Mouse (Mus musculus): ENCODE measurements around the gene Dnajb4. TPM values are rescaled to one million over a fixed set of nuclear protein-coding genes. Genes with fewer than 3 reads are reported as not detected.

The Dnajb4 gene
- total RNA-seq, 1 experiment, result 8.6 TPM

- Histone ChIP-seq H3K27ac (ENCODE audit: insufficient read depth, low read depth, low read length, poor library complexity, severe bottlenecking) (peak overlapping the region; percentile 93), H3K4me1 (ENCODE audit: control insufficient read depth in 2 of 2, insufficient read depth in 2 of 2, low read length in 2 of 2, poor library complexity in 1 of 2) (peaks cover 6 to 8% of the 10 kb centered on the region in 2 experiments; a peak in 3 of 4 replicates), H3K9ac (ENCODE audit: insufficient read depth, low read depth, low read length, poor library complexity, severe bottlenecking) (peak overlapping the region; percentile 100), H3K9me3 (ENCODE audit: control insufficient read depth, insufficient read depth, low read depth, low read length) (no peaks in the 10 kb centered on the region), H3K4me3 (ENCODE audit: insufficient read depth in 1 of 2, low read depth in 1 of 2, low read length in 2 of 2, poor library complexity in 1 of 2, severe bottlenecking in 1 of 2) (peak overlapping the region; percentile 81 to 98), H3K36me3 (ENCODE audit: control insufficient read depth, insufficient read depth, low read length, poor library complexity, severe bottlenecking) (peaks cover 12% of the 10 kb centered on the region)
- TF ChIP-seq ZC3H11A (IDR thresholded peaks at IDR 0.05; ENCODE audit: borderline replicate concordance, low read depth, low read length), result no peak
- DNase-seq (ENCODE audit: low read depth, low spot score), result no peak
- in situ Hi-C loops (cut with MboI; ENCODE audit: low sequenced_read_pairs in 2 of 2, unreplicated experiment in 2 of 2), result loop anchor here in 1 of 2 experiments (10.0 kb wide), 1 partner anchor 95 kb away; no protein-coding TSS in a partner anchor
Measured at GRCm38 (mm10) chr3:152209177-152209966, 730 bp downstream of the Dnajb4 start.

GRCm38 (mm10) chr3:152208096-152208885 is 1.8 kb downstream of the Dnajb4 start:
- H3K4me3 ChIP-seq (ENCODE audit: insufficient read depth in 1 of 2, low read depth in 1 of 2, low read length in 2 of 2, poor library complexity in 1 of 2, severe bottlenecking in 1 of 2), result peak overlapping the region in 1 of 2 experiments; percentile 81; a peak in 1 of 4 replicates
- in situ Hi-C loops (cut with MboI; ENCODE audit: low sequenced_read_pairs in 2 of 2, unreplicated experiment in 2 of 2), result loop anchor here in 1 of 2 experiments (10.0 kb wide), 1 partner anchor 93 kb away; no protein-coding TSS in a partner anchor

GRCm38 (mm10) chr3:152207156-152207555 is 2.9 kb downstream of the Dnajb4 start:
- H3K36me3 ChIP-seq (ENCODE audit: control insufficient read depth, insufficient read depth, low read length, poor library complexity, severe bottlenecking), result peaks cover 6% of the 10 kb centered on the region; the same call in 1 of the 2 replicates
- H3K4me3 ChIP-seq (ENCODE audit: insufficient read depth in 1 of 2, low read depth in 1 of 2, low read length in 2 of 2, poor library complexity in 1 of 2, severe bottlenecking in 1 of 2), result no peak overlapping the region
- no peaks in the 10 kb centered on the region for H3K9me3 ChIP-seq (ENCODE audit: control insufficient read depth, insufficient read depth, low read depth, low read length)
- no peak for DNase-seq (ENCODE audit: low read depth, low spot score)
- H3K4me1 ChIP-seq (ENCODE audit: control insufficient read depth in 2 of 2, insufficient read depth in 2 of 2, low read length in 2 of 2, poor library complexity in 1 of 2), result peaks cover 2 to 3% of the 10 kb centered on the region in 2 experiments; a peak in 1 of 4 replicates
- no peak overlapping the region for H3K9ac ChIP-seq (ENCODE audit: insufficient read depth, low read depth, low read length, poor library complexity, severe bottlenecking)
- in situ Hi-C loops (cut with MboI; ENCODE audit: low sequenced_read_pairs in 2 of 2, unreplicated experiment in 2 of 2), result loop anchor here in 1 of 2 experiments (10.0 kb wide), 1 partner anchor 92 kb away; no protein-coding TSS in a partner anchor
- no peak overlapping the region for H3K27ac ChIP-seq (ENCODE audit: insufficient read depth, low read depth, low read length, poor library complexity, severe bottlenecking)
- TF ChIP-seq CHD2 (IDR thresholded peaks at IDR 0.05; ENCODE audit: low read depth, low read length), result no peak
- no peak for TF ChIP-seq ZC3H11A (IDR thresholded peaks at IDR 0.05; ENCODE audit: borderline replicate concordance, low read depth, low read length)
- TF ChIP-seq ZNF384 (IDR thresholded peaks at IDR 0.05; ENCODE audit: low read depth, low read length), result no peak
- no peak for TF ChIP-seq MAFK (IDR thresholded peaks at IDR 0.05; ENCODE audit: insufficient read depth, low read depth, low read length)

More at GRCm38 (mm10) chr3:152208096-152208885, 1.8 kb downstream of the Dnajb4 start:
- no peak for DNase-seq (ENCODE audit: low read depth, low spot score)
- peaks cover 3 to 8% of the 10 kb centered on the region in 2 experiments; a peak in 3 of 4 replicates for H3K4me1 ChIP-seq (ENCODE audit: control insufficient read depth in 2 of 2, insufficient read depth in 2 of 2, low read length in 2 of 2, poor library complexity in 1 of 2)
- H3K36me3 ChIP-seq (ENCODE audit: control insufficient read depth, insufficient read depth, low read length, poor library complexity, severe bottlenecking), result peaks cover 12% of the 10 kb centered on the region
- H3K9ac ChIP-seq (ENCODE audit: insufficient read depth, low read depth, low read length, poor library complexity, severe bottlenecking), result no peak overlapping the region
- H3K27ac ChIP-seq (ENCODE audit: insufficient read depth, low read depth, low read length, poor library complexity, severe bottlenecking), result no peak overlapping the region
- no peaks in the 10 kb centered on the region for H3K9me3 ChIP-seq (ENCODE audit: control insufficient read depth, insufficient read depth, low read depth, low read length)
- no peak for TF ChIP-seq MAFK (IDR thresholded peaks at IDR 0.05; ENCODE audit: insufficient read depth, low read depth, low read length)
- no peak for TF ChIP-seq ZNF384 (IDR thresholded peaks at IDR 0.05; ENCODE audit: low read depth, low read length)
- TF ChIP-seq HCFC1 (IDR thresholded peaks at IDR 0.05; ENCODE audit: borderline replicate concordance, insufficient read depth, low read length), result no peak
- TF ChIP-seq ZC3H11A (IDR thresholded peaks at IDR 0.05; ENCODE audit: borderline replicate concordance, low read depth, low read length), result no peak

- Histone ChIP-seq H3K36me3 (ENCODE audit: control insufficient read depth, insufficient read depth, low read length, poor library complexity, severe bottlenecking) (peaks cover 2% of the 10 kb centered on the region; the same call in 1 of the 2 replicates), H3K9ac (ENCODE audit: insufficient read depth, low read depth, low read length, poor library complexity, severe bottlenecking) (no peak overlapping the region), H3K27ac (ENCODE audit: insufficient read depth, low read depth, low read length, poor library complexity, severe bottlenecking) (no peak overlapping the region), H3K4me1 (ENCODE audit: control insufficient read depth in 2 of 2, insufficient read depth in 2 of 2, low read length in 2 of 2, poor library complexity in 1 of 2) (peaks cover 2 to 3% of the 10 kb centered on the region in 2 experiments; a peak in 1 of 4 replicates), H3K4me3 (ENCODE audit: insufficient read depth in 1 of 2, low read depth in 1 of 2, low read length in 2 of 2, poor library complexity in 1 of 2, severe bottlenecking in 1 of 2) (no peak overlapping the region), H3K9me3 (ENCODE audit: control insufficient read depth, insufficient read depth, low read depth, low read length) (no peaks in the 10 kb centered on the region)
- no peak for DNase-seq (ENCODE audit: low read depth, low spot score)
- in situ Hi-C loops (cut with MboI; ENCODE audit: low sequenced_read_pairs in 2 of 2, unreplicated experiment in 2 of 2), result loop anchor here in 1 of 2 experiments (10.0 kb wide), 1 partner anchor 90 kb away; no protein-coding TSS in a partner anchor
- no peak for TF ChIP-seq CHD2 (IDR thresholded peaks at IDR 0.05; ENCODE audit: low read depth, low read length)
- no peak for TF ChIP-seq ZC3H11A (IDR thresholded peaks at IDR 0.05; ENCODE audit: borderline replicate concordance, low read depth, low read length)
- TF ChIP-seq MAFK (IDR thresholded peaks at IDR 0.05; ENCODE audit: insufficient read depth, low read depth, low read length), result no peak
- no peak for TF ChIP-seq HCFC1 (IDR thresholded peaks at IDR 0.05; ENCODE audit: borderline replicate concordance, insufficient read depth, low read length)
- no peak for TF ChIP-seq ZNF384 (IDR thresholded peaks at IDR 0.05; ENCODE audit: low read depth, low read length)
Measured at GRCm38 (mm10) chr3:152204577-152204976, 5.5 kb downstream of the Dnajb4 start.

Data from ES-E14 (cell line).